ENCODE assay signal across 26 mouse cellular contexts in the genomic region with DNA sequence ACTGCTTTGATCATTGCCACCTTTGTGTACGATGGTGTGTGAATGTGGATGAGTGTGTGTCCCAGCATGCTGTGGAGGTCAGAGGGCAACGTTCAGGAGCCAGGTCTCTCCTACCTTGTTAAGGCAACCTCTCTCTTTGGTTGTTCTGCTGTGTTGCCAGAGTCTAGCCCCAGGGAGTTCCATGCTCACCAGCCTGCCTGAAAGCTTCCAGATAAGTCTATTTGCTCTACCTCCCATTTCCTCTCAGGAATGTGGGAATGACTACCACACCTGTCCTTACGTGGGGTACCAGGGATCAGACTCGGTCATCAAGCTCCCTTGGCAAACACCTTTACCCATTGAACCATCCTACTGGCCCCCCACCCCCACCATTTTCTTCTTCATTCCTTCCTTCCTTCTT. TPM values are rescaled to one million over a fixed set of nuclear protein-coding genes. Genes with fewer than 3 reads are reported as not detected.
"Had no signal": no experiment of that assay in that cellular context is flagged by ENCODE, and none has a peak within 500 bp of the region (broad histone marks: within the 10 kb centered on the region; RNA-seq: fewer than 3 reads in every experiment).

No protein-coding gene starts in this region.

- DNase-seq: gastrocnemius, adult 2 months; gastrocnemius, postnatal 10 days; gastrocnemius, postnatal 25 days; heart, adult 2 months; heart, postnatal 10 days; heart, postnatal 4 days; kidney, adult 18-20 months; kidney, adult 8-10 months; kidney, postnatal 10 days; kidney, postnatal 25 days; kidney, postnatal 4 days; liver had no signal

- H3K9ac ChIP-seq: heart, embryonic 12.5 days; hindbrain, embryonic 12.5 days; hindbrain, embryonic 14.5 days; limb, embryonic 12.5 days had no signal

- ATAC-seq: hindbrain, embryonic 16.5 days had no signal

- H3K36me3 ChIP-seq: heart, embryonic 10.5 days; heart, embryonic 12.5 days; hindbrain, embryonic 10.5 days; hindbrain, embryonic 12.5 days; limb, embryonic 10.5 days; limb, embryonic 12.5 days had no signal

- H3K27me3 ChIP-seq: heart, embryonic 12.5 days had no signal

- H3K4me3 ChIP-seq: gastrocnemius, adult 2 months; heart, adult 2 months; heart, embryonic 10.5 days; heart, embryonic 12.5 days; hindbrain, embryonic 10.5 days; hindbrain, embryonic 12.5 days; layer of hippocampus, adult 2 months; left cerebral cortex, adult 2 months; limb, embryonic 10.5 days; limb, embryonic 12.5 days had no signal

- H3K9me3 ChIP-seq: heart, embryonic 10.5 days; heart, embryonic 12.5 days; hindbrain, embryonic 10.5 days; hindbrain, embryonic 12.5 days; limb, embryonic 10.5 days; limb, embryonic 12.5 days had no signal

- H3K27ac ChIP-seq: gastrocnemius, adult 2 months; heart, adult 2 months; heart, embryonic 10.5 days; hindbrain, embryonic 10.5 days; hindbrain, embryonic 12.5 days; hindbrain, embryonic 14.5 days; layer of hippocampus, adult 2 months; left cerebral cortex, adult 2 months; limb, embryonic 10.5 days; limb, embryonic 12.5 days had no signal

- H3K4me2 ChIP-seq: heart, embryonic 12.5 days; hindbrain, embryonic 12.5 days; hindbrain, embryonic 14.5 days; limb, embryonic 12.5 days; liver, embryonic 11.5 days had no signal

- H3K4me1 ChIP-seq: heart, embryonic 12.5 days; hindbrain, embryonic 10.5 days; hindbrain, embryonic 12.5 days had no signal

RNA-seq across cellular contexts. Expression of a gene that starts 36.0 kb away (rescaled TPM):
- total RNA-seq: gastrocnemius, adult 2 months; left cerebral cortex, postnatal 14 days; left cerebral cortex, postnatal 36 days had no signal

RNA-seq across cellular contexts. Expression of a gene that starts 59.9 kb away (rescaled TPM):
- total RNA-seq: granulocyte monocyte progenitor cell, adult 5-6 weeks had no signal
